Comparison of ENCODE assay signal across 8 mouse cellular contexts in the genomic region with DNA sequence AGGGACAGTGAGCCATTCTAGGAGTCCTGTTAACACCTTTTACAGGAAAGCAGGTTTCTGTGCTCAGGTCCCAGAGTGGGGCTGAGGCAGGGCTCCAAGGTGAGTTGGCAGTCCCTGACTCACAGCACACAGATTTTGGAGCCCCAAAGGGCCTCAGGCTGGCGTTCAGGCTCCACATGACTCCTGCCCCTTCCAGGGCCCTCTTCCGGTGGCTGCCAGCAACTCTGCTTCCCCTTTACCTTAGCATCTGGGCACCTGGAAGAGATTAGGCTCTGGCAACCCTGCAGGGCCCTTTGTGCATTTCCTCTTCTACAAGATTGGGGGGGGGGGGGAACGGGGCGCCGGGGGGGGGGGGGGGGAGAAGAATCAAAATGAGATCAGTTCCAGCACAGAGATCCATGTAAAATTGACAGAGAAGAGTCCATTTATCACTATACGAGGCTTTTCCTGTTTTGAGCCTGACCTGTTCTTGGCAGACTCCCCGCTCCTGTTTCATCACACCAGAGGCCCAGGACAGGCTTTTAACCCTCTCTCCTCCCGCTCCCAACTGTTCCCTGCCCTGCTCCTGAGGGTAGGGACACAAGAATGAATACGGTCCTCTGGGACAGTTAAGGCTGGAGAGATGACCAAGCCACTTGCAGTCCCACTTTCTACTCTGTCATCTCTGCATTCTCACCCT.
DNase-seq lines count a peak whose midpoint lies in the region; ATAC-seq lines count a peak whose summit lies in the region.

No protein-coding gene starts in this region.

- H3K4me2 ChIP-seq in heart, embryonic 13.5 days = no peak overlapping the region
- H3K4me2 ChIP-seq in liver, embryonic 15.5 days = no peak overlapping the region
- no peak overlapping the region for H3K4me2 ChIP-seq in neural tube, embryonic 15.5 days

- intact Hi-C loops in heart, postnatal 25 days (cut with DNase I) = no loop called here
- intact Hi-C loops in left cerebral cortex, postnatal 4 days (cut with DNase I) = no loop called here
- intact Hi-C loops in left cerebral cortex, postnatal 10 days (cut with DNase I) = no loop called here

- no peaks in the 10 kb centered on the region for H3K9me3 ChIP-seq in heart, embryonic 13.5 days
- H3K9me3 ChIP-seq in liver, embryonic 15.5 days (replicated peaks) = no peaks in the 10 kb centered on the region
- H3K9me3 ChIP-seq in neural tube, embryonic 15.5 days (replicated peaks) = no peaks in the 10 kb centered on the region

- peaks cover 29% of the 10 kb centered on the region for H3K4me1 ChIP-seq in heart, embryonic 13.5 days
- peaks cover 11% of the 10 kb centered on the region for H3K4me1 ChIP-seq in liver, embryonic 15.5 days (replicated peaks)
- no peaks in the 10 kb centered on the region for H3K4me1 ChIP-seq in neural tube, embryonic 15.5 days

- H3K27me3 ChIP-seq in heart, embryonic 13.5 days (replicated peaks) = no peaks in the 10 kb centered on the region
- no peaks in the 10 kb centered on the region for H3K27me3 ChIP-seq in liver, embryonic 15.5 days
- no peaks in the 10 kb centered on the region for H3K27me3 ChIP-seq in neural tube, embryonic 15.5 days (replicated peaks)

- no peaks in the 10 kb centered on the region for H3K36me3 ChIP-seq in heart, embryonic 13.5 days
- H3K36me3 ChIP-seq in liver, embryonic 15.5 days (replicated peaks) = no peaks in the 10 kb centered on the region
- no peaks in the 10 kb centered on the region for H3K36me3 ChIP-seq in neural tube, embryonic 15.5 days

- H3K27ac ChIP-seq in heart, embryonic 13.5 days (replicated peaks) = peak overlapping the region; percentile 30; the same call in 1 of the 2 replicates
- no peak overlapping the region; the same call in 1 of the 2 replicates for H3K27ac ChIP-seq in liver, embryonic 15.5 days (replicated peaks)
- no peak overlapping the region for H3K27ac ChIP-seq in neural tube, embryonic 15.5 days (replicated peaks)

- H3K9ac ChIP-seq in heart, embryonic 13.5 days = 0 out of 2 replicates have a peak overlapping the region, but pooled peaks have one; percentile 37
- H3K9ac ChIP-seq in liver, embryonic 15.5 days = no peak overlapping the region
- H3K9ac ChIP-seq in neural tube, embryonic 15.5 days (replicated peaks) = no peak overlapping the region

- no peak for ATAC-seq in heart, embryonic 13.5 days (ENCODE audit: extremely low read depth, insufficient number of reproducible peaks, low FRiP score, low TSS enrichment)
- peak; percentile 36 for ATAC-seq in granulocyte monocyte progenitor cell, adult 5-6 weeks (replicated peaks; ENCODE audit: poor library complexity, severe bottlenecking)
- peak; percentile 47; the same call in 1 of the 2 replicates for ATAC-seq in liver, embryonic 15.5 days (ENCODE audit: insufficient read depth)
- ATAC-seq in neural tube, embryonic 15.5 days (ENCODE audit: low FRiP score) = no peak

- 17% methylated on average over 7 of the region's 9 CpGs for WGBS in heart, embryonic 13.5 days
- WGBS in liver, embryonic 15.5 days (ENCODE audit: insufficient replicate concordance) = 33% methylated on average over 6 of the region's 9 CpGs
- WGBS in neural tube, embryonic 15.5 days = 48% methylated on average over 6 of the region's 9 CpGs

- DNase-seq in heart, postnatal 25 days (ENCODE audit: low spot score) = no peak
- DNase-seq in adrenal gland, postnatal 14 days = peak; percentile 72
- DNase-seq in left cerebral cortex, postnatal 4 days = no peak
- DNase-seq in left cerebral cortex, postnatal 10 days (ENCODE audit: extremely low spot score in 1 of 2, low spot score in 2 of 2) = no peak

- H3K4me3 ChIP-seq in heart, embryonic 13.5 days = no peak overlapping the region
- no peak overlapping the region for H3K4me3 ChIP-seq in liver, embryonic 15.5 days (replicated peaks)
- H3K4me3 ChIP-seq in neural tube, embryonic 15.5 days (replicated peaks) = no peak overlapping the region

Comparison
In these comparisons a context has a peak if more than half of its experiments do, and no peak if none do; other contexts are left out.
1. ATAC-seq: peak in granulocyte monocyte progenitor cell, adult 5-6 weeks (single experiment) and liver, embryonic 15.5 days (single experiment); none in heart, embryonic 13.5 days (single experiment) and neural tube, embryonic 15.5 days (single experiment).